In the genomic region with DNA sequence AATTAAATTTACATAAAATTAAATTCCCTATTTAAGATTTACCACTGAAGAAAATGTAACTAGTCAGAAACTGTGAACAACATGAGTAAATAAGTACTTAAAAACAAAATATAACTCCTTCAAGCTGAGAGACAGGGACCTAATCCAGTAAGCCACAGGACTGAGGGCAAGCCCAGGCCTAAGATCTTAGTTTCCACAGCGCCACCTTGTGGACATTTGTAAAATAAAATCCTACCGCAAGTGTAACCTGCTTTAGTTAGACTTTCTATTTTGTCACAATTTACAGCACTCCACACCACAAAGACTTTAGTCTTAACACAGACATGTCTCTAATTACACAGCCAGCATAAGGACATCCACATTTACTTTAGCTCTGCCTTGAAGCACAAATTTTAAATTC, we compare ENCODE assay signal across 9 mouse cellular contexts. TPM values are rescaled to one million over a fixed set of nuclear protein-coding genes. Genes with fewer than 3 reads are reported as not detected.
A peak's percentile ranks its signal among the peaks of the same experiment; 100 is the strongest.
DNase-seq lines count a peak whose midpoint lies in the region; ATAC-seq and TF ChIP-seq lines count a peak whose summit lies in the region.
"Had no signal": no experiment of that assay in that cellular context is flagged by ENCODE, and none has a peak within 500 bp of the region (broad histone marks: within the 10 kb centered on the region; RNA-seq: fewer than 3 reads in every experiment).

No protein-coding gene starts in this region.

- peaks cover 8% of the 10 kb centered on the region for H3K4me1 ChIP-seq in forebrain, embryonic 10.5 days
- no peaks in the 10 kb centered on the region for H3K4me1 ChIP-seq in forebrain, embryonic 13.5 days
- no peaks in the 10 kb centered on the region for H3K4me1 ChIP-seq in hindbrain, embryonic 16.5 days (ENCODE audit: control insufficient read depth, insufficient read depth, low read depth, low read length)
- 0 out of 2 replicates have a peak, but pooled peaks cover 2% of the 10 kb centered on the region for H3K4me1 ChIP-seq in lung, adult 2 months (ENCODE audit: control insufficient read depth, insufficient read depth, low read length)

- peaks cover 30% of the 10 kb centered on the region for H3K36me3 ChIP-seq in forebrain, embryonic 10.5 days (replicated peaks)
- peaks cover 26% of the 10 kb centered on the region for H3K36me3 ChIP-seq in forebrain, embryonic 13.5 days (ENCODE audit: poor library complexity, severe bottlenecking)
- H3K36me3 ChIP-seq in hindbrain, embryonic 16.5 days (ENCODE audit: control insufficient read depth, insufficient read depth, low read length), result 0 out of 2 replicates have a peak, but pooled peaks cover 3% of the 10 kb centered on the region

- H3K9ac ChIP-seq in forebrain, embryonic 13.5 days, result no peak overlapping the region
- no peak overlapping the region for H3K9ac ChIP-seq in hindbrain, embryonic 16.5 days (ENCODE audit: low read depth, low read length)
- H3K9ac ChIP-seq: liver, embryonic 13.5 days had no signal

- ATAC-seq in forebrain, embryonic 13.5 days, result no peak
- ATAC-seq in hindbrain, embryonic 16.5 days, result peak; percentile 63; the same call in 1 of the 2 replicates

- TF ChIP-seq POLR2A in lung, adult 2 months (IDR thresholded peaks at IDR 0.05; ENCODE audit: borderline replicate concordance, extremely low read depth, low read depth, low read length), result no peak

- H3K4me2 ChIP-seq in forebrain, embryonic 13.5 days, result no peak overlapping the region
- H3K4me2 ChIP-seq in hindbrain, embryonic 16.5 days (ENCODE audit: low read length), result no peak overlapping the region
- H3K4me2 ChIP-seq: liver, embryonic 13.5 days had no signal

- WGBS in forebrain, embryonic 10.5 days, result 9% methylated on average over 2 of the region's 2 CpGs
- 4% methylated on average over 2 of the region's 2 CpGs for WGBS in forebrain, embryonic 13.5 days
- WGBS in hindbrain, embryonic 16.5 days, result 4% methylated on average over 2 of the region's 2 CpGs
- 14% methylated on average over 2 of the region's 2 CpGs for WGBS in lung, adult 2 months

- no peak overlapping the region for H3K27ac ChIP-seq in forebrain, embryonic 10.5 days
- no peak overlapping the region for H3K27ac ChIP-seq in forebrain, embryonic 13.5 days
- H3K27ac ChIP-seq in hindbrain, embryonic 16.5 days (ENCODE audit: low read depth, low read length), result no peak overlapping the region

- DNase-seq in forebrain, embryonic 10.5 days (ENCODE audit: extremely low spot score, low spot score), result peak; percentile 21
- DNase-seq in urinary bladder, postnatal 14 days (ENCODE audit: low spot score), result peak; percentile 54
- no peak for DNase-seq in urinary bladder, postnatal 4 days (ENCODE audit: low spot score in 2 of 2)
- peak; percentile 37 to 67 for DNase-seq in cerebellum, postnatal 4 days (ENCODE audit: low spot score in 2 of 2)
- DNase-seq in lung, adult 2 months, result no peak
- DNase-seq in right cerebral cortex, postnatal 14 days, result peak; percentile 62
- DNase-seq: liver, embryonic 13.5 days had no signal

- H3K9me3 ChIP-seq in forebrain, embryonic 10.5 days, result no peaks in the 10 kb centered on the region
- H3K9me3 ChIP-seq in forebrain, embryonic 13.5 days (replicated peaks), result no peaks in the 10 kb centered on the region
- H3K9me3 ChIP-seq in hindbrain, embryonic 16.5 days (ENCODE audit: control insufficient read depth, low read length), result no peaks in the 10 kb centered on the region
- H3K9me3 ChIP-seq: liver, embryonic 13.5 days had no signal

- no peak overlapping the region for H3K4me3 ChIP-seq in forebrain, embryonic 10.5 days
- no peak overlapping the region for H3K4me3 ChIP-seq in forebrain, embryonic 13.5 days
- H3K4me3 ChIP-seq in hindbrain, embryonic 16.5 days (ENCODE audit: low read length), result no peak overlapping the region
- no peak overlapping the region for H3K4me3 ChIP-seq in lung, adult 2 months (replicated peaks; ENCODE audit: extremely low read depth, low read depth, low read length)
- H3K4me3 ChIP-seq: liver, embryonic 13.5 days had no signal

- peak; percentile 56 for TF ChIP-seq CTCF in lung, adult 2 months (IDR thresholded peaks at IDR 0.05; ENCODE audit: insufficient read depth, low read length)

- no peaks in the 10 kb centered on the region for H3K27me3 ChIP-seq in forebrain, embryonic 10.5 days (ENCODE audit: poor library complexity, severe bottlenecking)
- H3K27me3 ChIP-seq in forebrain, embryonic 13.5 days, result no peaks in the 10 kb centered on the region
- H3K27me3 ChIP-seq in hindbrain, embryonic 16.5 days (replicated peaks; ENCODE audit: control insufficient read depth, insufficient read depth, low read length), result no peaks in the 10 kb centered on the region
- H3K27me3 ChIP-seq: liver, embryonic 13.5 days had no signal

RNA-seq across cellular contexts. Expression of gene Rps6kc1, which starts 30.1 kb away (rescaled TPM):
- polyA plus RNA-seq in forebrain, embryonic 10.5 days (2016; fragmentation: Nextera tagmentation; extraction: Ambion mirVana), result 14.7 and 17.3 TPM in 2 replicates
- 20.2 and 22.4 TPM in 2 replicates for polyA plus RNA-seq in forebrain, embryonic 13.5 days (2015; fragmentation: Nextera tagmentation; extraction: Ambion mirVana)
- 28.4 and 33.9 TPM in 2 replicates for polyA plus RNA-seq in hindbrain, embryonic 16.5 days (2015; fragmentation: Nextera tagmentation; extraction: Ambion mirVana)
- polyA plus RNA-seq in lung, adult 2 months (2012; rRNA removed), result 5.7 and 9.7 TPM in 2 replicates

RNA-seq across cellular contexts. Expression of gene Angel2, which starts 43.5 kb away (rescaled TPM):
- polyA plus RNA-seq in forebrain, embryonic 10.5 days (2016; fragmentation: Nextera tagmentation; extraction: Ambion mirVana), result 50.8 and 52.7 TPM in 2 replicates
- polyA plus RNA-seq in forebrain, embryonic 13.5 days (2015; fragmentation: Nextera tagmentation; extraction: Ambion mirVana), result 58.8 and 60.2 TPM in 2 replicates
- polyA plus RNA-seq in hindbrain, embryonic 16.5 days (2015; fragmentation: Nextera tagmentation; extraction: Ambion mirVana), result 41.4 and 41.8 TPM in 2 replicates
- 19.9 and 22.7 TPM in 2 replicates for polyA plus RNA-seq in lung, adult 2 months (2012; rRNA removed)

Comparison
In these comparisons a context has a peak if more than half of its experiments do, and no peak if none do; other contexts are left out.
1. DNase-seq: peak in forebrain, embryonic 10.5 days (single experiment), urinary bladder, postnatal 14 days (single experiment), cerebellum, postnatal 4 days (2 of 2) and right cerebral cortex, postnatal 14 days (single experiment); none in urinary bladder, postnatal 4 days (0 of 2) and lung, adult 2 months (single experiment).